ENCODE assay signal across 9 mouse cellular contexts in the genomic region with DNA sequence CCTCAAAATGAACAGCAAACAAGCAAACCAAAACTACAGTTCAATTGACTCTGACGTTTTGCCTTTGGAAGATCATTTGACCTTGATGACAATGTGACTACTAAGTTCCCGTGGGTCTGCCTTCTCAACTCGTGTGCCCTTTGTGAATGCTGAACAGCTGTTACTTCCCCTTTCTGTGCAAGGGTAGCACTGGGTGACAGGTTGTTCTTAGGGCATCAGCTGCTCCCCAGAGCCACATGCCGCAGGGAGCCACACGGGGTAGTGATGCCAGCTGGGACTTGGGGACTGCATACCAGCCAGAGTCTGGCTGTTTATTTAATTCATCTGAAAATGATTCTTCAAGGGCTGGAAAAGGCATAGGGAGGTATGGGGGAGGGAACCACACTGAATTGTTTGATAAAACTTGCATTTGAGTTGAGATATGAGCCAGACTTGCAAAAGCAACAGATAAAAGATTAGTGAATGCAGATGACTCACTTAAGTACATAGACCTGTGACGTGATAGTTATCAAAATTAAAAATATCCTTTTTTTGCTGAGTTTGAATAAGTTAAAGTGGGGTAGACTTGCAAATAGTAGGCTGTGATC.
DNase-seq lines count a peak whose midpoint lies in the region; TF ChIP-seq lines count a peak whose summit lies in the region.
"Had no signal": no experiment of that assay in that cellular context is flagged by ENCODE, and none has a peak within 500 bp of the region (broad histone marks: within the 10 kb centered on the region; RNA-seq: fewer than 3 reads in every experiment).

No protein-coding gene starts in this region.

- intact Hi-C loops in heart, postnatal 10 days (cut with DNase I) = no loop called here

- H3K4me1 ChIP-seq in lung, adult 2 months (ENCODE audit: control insufficient read depth, insufficient read depth, low read length) = no peaks in the 10 kb centered on the region

- no peak for TF ChIP-seq POLR2A in lung, adult 2 months (IDR thresholded peaks at IDR 0.05; ENCODE audit: borderline replicate concordance, extremely low read depth, low read depth, low read length)

- no peak for TF ChIP-seq CTCF in lung, adult 2 months (IDR thresholded peaks at IDR 0.05; ENCODE audit: insufficient read depth, low read length)

- peak; percentile 27 for DNase-seq in lung, postnatal 36 days
- DNase-seq in lung, adult 2 months = no peak
- peak; percentile 51 for DNase-seq in T-cell, adult 2 months (ENCODE audit: low spot score)
- DNase-seq in thymus, postnatal 10 days (ENCODE audit: low spot score in 2 of 2) = peak; percentile 31 to 32
- no peak for DNase-seq in heart, postnatal 10 days
- DNase-seq in heart, adult 11 months = no peak
- DNase-seq: right cerebral cortex, postnatal 4 days had no signal

- H3K27ac ChIP-seq in macrophage = 0 out of 2 replicates have a peak overlapping the region, but pooled peaks have one; percentile 13
- H3K27ac ChIP-seq: layer of hippocampus, adult 2 months had no signal

- H3K36me3 ChIP-seq in macrophage (ENCODE audit: inconsistent target) = no peaks in the 10 kb centered on the region

- H3K79me2 ChIP-seq in macrophage (ENCODE audit: inconsistent target) = peaks cover 82% of the 10 kb centered on the region

- 53% methylated on average over 6 of the region's 6 CpGs for WGBS in lung, adult 2 months
- 44% methylated on average over 6 of the region's 6 CpGs for WGBS in macrophage (ENCODE audit: missing documents)

- H3K4me3 ChIP-seq in lung, adult 2 months (replicated peaks; ENCODE audit: extremely low read depth, low read depth, low read length) = no peak overlapping the region
- no peak overlapping the region for H3K4me3 ChIP-seq in macrophage (ENCODE audit: inconsistent target)
- H3K4me3 ChIP-seq: layer of hippocampus, adult 2 months had no signal

Comparison
In these comparisons a context has a peak if more than half of its experiments do, and no peak if none do; other contexts are left out.
1. DNase-seq: peak in lung, postnatal 36 days (single experiment), T-cell, adult 2 months (single experiment) and thymus, postnatal 10 days (2 of 2); none in lung, adult 2 months (single experiment), heart, postnatal 10 days (0 of 2) and heart, adult 11 months (single experiment).